Mouse (Mus musculus) midbrain, embryonic 16.5 days (tissue): ENCODE results near the gene Obp1a. TPM values are rescaled to one million over a fixed set of nuclear protein-coding genes. Genes with fewer than 3 reads are reported as not detected.

Experiments used
- ATAC-seq: fragments of 200-750 bp; cut with Nextera tagmentation; 2 replicates; pipeline ENCODE4 v1.8.0; 2017; ENCODE audit warnings: moderate TSS enrichment
- H3K27ac ChIP-seq: fragments of 300-500 bp; sonication (generic); 2 replicates; pipeline ENCODE4 v1.5.1; 2014; ENCODE audit warnings: mild to moderate bottlenecking, low read length, mixed read lengths
- H3K27me3 ChIP-seq: fragments of 300-500 bp; sonication (generic); 2 replicates; pipeline ENCODE4 v1.6.1; 2014; ENCODE audit warnings: low read depth, low read length, mixed read lengths; ENCODE audit not compliant: control insufficient read depth, insufficient read depth
- H3K36me3 ChIP-seq: fragments of 300-500 bp; sonication (generic); 2 replicates; pipeline ENCODE4 v1.6.1; 2014; ENCODE audit warnings: mild to moderate bottlenecking, low read length, moderate library complexity, mixed read lengths; ENCODE audit not compliant: control insufficient read depth, insufficient read depth
- H3K4me1 ChIP-seq: fragments of 300-500 bp; sonication (generic); 2 replicates; pipeline ENCODE4 v1.6.1; 2014; ENCODE audit warnings: mild to moderate bottlenecking, low read length, mixed read lengths; ENCODE audit not compliant: control insufficient read depth, insufficient read depth
- H3K4me2 ChIP-seq: fragments of 300-500 bp; sonication (generic); 2 replicates; pipeline ENCODE4 v1.6.1; 2014; ENCODE audit warnings: mild to moderate bottlenecking, low read length, mixed read lengths
- H3K4me3 ChIP-seq: fragments of 300-500 bp; sonication (generic); 2 replicates; pipeline ENCODE4 v1.5.1; 2014; ENCODE audit warnings: low read depth, mild to moderate bottlenecking, low read length, moderate library complexity, mixed read lengths
- H3K9ac ChIP-seq: fragments of 300-500 bp; sonication (generic); 2 replicates; pipeline ENCODE4 v1.6.1; 2014; ENCODE audit warnings: low read depth, low read length, mixed read lengths
- H3K9me3 ChIP-seq: fragments of 300-500 bp; sonication (generic); replicated peaks from 2 replicates; pipeline ENCODE4 v1.6.1; 2014; ENCODE audit warnings: mild to moderate bottlenecking, low read length, mixed read lengths; ENCODE audit not compliant: control insufficient read depth, poor library complexity, severe bottlenecking
- WGBS: fragments of 180-500 bp; shearing (Covaris S2); extraction: QIAGEN DNeasy Blood & Tissue Kit; methylation state at CpG from one replicate; pipeline ENCODE4 v1.1.7; 2014; 5-methylcytosine and 5-hydroxymethylcytosine counted together
- polyA plus RNA-seq: library from polyadenylated mRNA; unstranded; fragments of >200 nt; fragmentation: Nextera tagmentation; extraction: Ambion mirVana; gene quantifications from 2 replicates; pipeline ENCODE4 v1.2.1, GENCODE M21; 2015

Gene Obp1a
- not detected in 2 replicates for polyA plus RNA-seq

DNA sequence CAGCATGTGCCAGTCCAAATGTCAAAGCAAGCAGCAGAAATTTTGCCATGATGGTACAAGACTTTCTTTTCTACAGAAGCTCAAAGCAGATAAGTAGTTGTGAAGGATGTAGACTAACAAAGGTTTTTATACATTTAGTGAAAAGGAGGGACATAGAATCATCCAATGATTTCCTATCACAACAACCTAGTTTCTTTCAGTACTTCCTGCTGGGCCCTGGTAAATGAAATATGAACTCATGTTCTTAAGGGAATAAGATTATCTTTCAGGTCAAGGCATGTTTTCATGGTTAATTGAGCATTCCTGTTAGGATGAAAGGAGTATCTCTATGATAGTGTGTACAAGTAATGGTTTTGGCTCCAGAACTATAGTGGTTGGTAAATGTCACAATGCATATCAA lies at the start of gene Obp1a:
Gene Obp1a, minus strand, starts transcription at position 101 of the 400 bp plus-strand sequence.
- H3K4me3 ChIP-seq: no peak within 1 kb of the TSS
- no peaks in the 10 kb centered on the region for H3K4me1 ChIP-seq
- H3K4me2 ChIP-seq: no peak within 1 kb of the TSS
- no peaks in the 10 kb centered on the region for H3K9me3 ChIP-seq
- H3K36me3 ChIP-seq: no peaks in the 10 kb centered on the region
- H3K9ac ChIP-seq: no peak within 1 kb of the TSS
- no peaks in the 10 kb centered on the region for H3K27me3 ChIP-seq
- no peak for ATAC-seq
- H3K27ac ChIP-seq: no peak within 1 kb of the TSS

DNA sequence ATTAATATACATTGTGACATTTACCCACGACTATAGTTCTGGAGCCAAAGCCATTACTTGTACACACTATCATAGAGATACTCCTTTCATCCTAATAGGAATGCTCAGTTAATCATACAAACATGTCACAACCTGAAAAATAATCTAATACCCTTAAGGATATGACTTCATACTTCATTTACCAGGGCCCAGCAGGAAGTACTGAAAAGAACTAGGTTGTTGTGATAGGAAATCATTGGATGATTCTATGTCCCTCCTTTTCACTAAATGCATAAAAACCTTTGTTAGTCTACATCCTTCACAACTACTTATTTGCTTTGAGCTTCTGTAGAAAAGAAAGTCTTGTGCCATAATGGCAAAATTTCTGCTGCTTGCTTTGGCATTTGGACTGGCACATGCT lies 34.0 kb upstream of the Obp1a start, which contains the start of gene Gm5938:
Gene Gm5938, plus strand, starts transcription at position 301 of the 400 bp plus-strand sequence.
- Histone ChIP-seq H3K4me2 (no peak within 1 kb of the TSS), H3K27ac (no peak within 1 kb of the TSS), H3K36me3 (no peaks in the 10 kb centered on the region), H3K4me3 (no peak within 1 kb of the TSS), H3K9ac (no peak within 1 kb of the TSS), H3K4me1 (no peaks in the 10 kb centered on the region), H3K27me3 (no peaks in the 10 kb centered on the region), H3K9me3 (no peaks in the 10 kb centered on the region)
- ATAC-seq: no peak
- 69% methylated on average over 1 of the region's 1 CpGs for WGBS

Other genes starting within 250 kb of the Obp1a start
- gene Pbsn, start 237.8 kb downstream of the Obp1a start, polyA plus RNA-seq: not detected in 2 replicates
- gene Gm14744, start 226.6 kb downstream of the Obp1a start, polyA plus RNA-seq: not detected in 2 replicates
- not detected in 2 replicates for gene 5430402E10Rik, start 166.3 kb downstream of the Obp1a start, polyA plus RNA-seq
- not detected in 2 replicates for gene Gm5938, start 34.1 kb upstream of the Obp1a start, polyA plus RNA-seq
- not detected in 2 replicates for gene Obp1b, start 95.4 kb upstream of the Obp1a start, polyA plus RNA-seq
- gene Gm14743, start 154.5 kb upstream of the Obp1a start, polyA plus RNA-seq: not detected in 2 replicates